Mouse (Mus musculus) liver, embryonic 13.5 days (tissue): ENCODE measurements around the gene Mamstr. TPM values are rescaled to one million over a fixed set of nuclear protein-coding genes. Genes with fewer than 3 reads are reported as not detected.

Experiments used
- ATAC-seq: fragments of 200-750 bp; cut with Nextera tagmentation; 2 replicates; pipeline ENCODE4 v1.8.0; 2017; ENCODE audit warnings: low read depth, mild to moderate bottlenecking, moderate number of reproducible peaks, moderate library complexity
- DNase-seq: peaks from one replicate; pipeline ENCODE4 v3.0.0; 2022
- H3K27ac ChIP-seq: fragments of 300-500 bp; sonication (generic); 2 replicates; pipeline ENCODE4 v1.5.1; 2015; ENCODE audit warnings: moderate library complexity, mild to moderate bottlenecking, inconsistent platforms
- H3K27me3 ChIP-seq: fragments of 300-500 bp; sonication (generic); 2 replicates; pipeline ENCODE4 v1.6.1; 2015; ENCODE audit warnings: mild to moderate bottlenecking, inconsistent platforms
- H3K36me3 ChIP-seq: fragments of 300-500 bp; sonication (generic); 2 replicates; pipeline ENCODE4 v1.6.1; 2015; ENCODE audit warnings: mild to moderate bottlenecking, inconsistent platforms
- H3K4me1 ChIP-seq: fragments of 300-500 bp; sonication (generic); replicated peaks from 2 replicates; pipeline ENCODE4 v1.6.1; 2015; ENCODE audit warnings: inconsistent platforms
- H3K4me2 ChIP-seq: fragments of 300-500 bp; sonication (generic); 2 replicates; pipeline ENCODE4 v1.6.1; 2015; ENCODE audit warnings: inconsistent platforms, mild to moderate bottlenecking, moderate library complexity
- H3K4me3 ChIP-seq: fragments of 300-500 bp; sonication (generic); replicated peaks from 2 replicates; pipeline ENCODE4 v1.5.1; 2015; ENCODE audit warnings: mild to moderate bottlenecking, inconsistent platforms
- H3K9ac ChIP-seq: fragments of 300-500 bp; sonication (generic); 2 replicates; pipeline ENCODE4 v1.6.1; 2015; ENCODE audit warnings: mild to moderate bottlenecking, inconsistent platforms
- H3K9me3 ChIP-seq: fragments of 300-500 bp; sonication (generic); replicated peaks from 2 replicates; pipeline ENCODE4 v1.6.1; 2016; ENCODE audit warnings: inconsistent platforms
- WGBS: fragments of 180-500 bp; shearing (Covaris S2); methylation state at CpG from one replicate; pipeline ENCODE4 v1.1.7; 2015; ENCODE audit not compliant: insufficient replicate concordance; 5-methylcytosine and 5-hydroxymethylcytosine counted together
- polyA plus RNA-seq: library from polyadenylated mRNA; unstranded; fragments of >200 nt; fragmentation: Nextera tagmentation; extraction: Ambion mirVana; gene quantifications from 2 replicates; pipeline ENCODE4 v1.2.1, GENCODE M21; 2015

Gene Mamstr
- polyA plus RNA-seq, 1 experiment from 2014 or later: 0.46 TPM

DNA sequence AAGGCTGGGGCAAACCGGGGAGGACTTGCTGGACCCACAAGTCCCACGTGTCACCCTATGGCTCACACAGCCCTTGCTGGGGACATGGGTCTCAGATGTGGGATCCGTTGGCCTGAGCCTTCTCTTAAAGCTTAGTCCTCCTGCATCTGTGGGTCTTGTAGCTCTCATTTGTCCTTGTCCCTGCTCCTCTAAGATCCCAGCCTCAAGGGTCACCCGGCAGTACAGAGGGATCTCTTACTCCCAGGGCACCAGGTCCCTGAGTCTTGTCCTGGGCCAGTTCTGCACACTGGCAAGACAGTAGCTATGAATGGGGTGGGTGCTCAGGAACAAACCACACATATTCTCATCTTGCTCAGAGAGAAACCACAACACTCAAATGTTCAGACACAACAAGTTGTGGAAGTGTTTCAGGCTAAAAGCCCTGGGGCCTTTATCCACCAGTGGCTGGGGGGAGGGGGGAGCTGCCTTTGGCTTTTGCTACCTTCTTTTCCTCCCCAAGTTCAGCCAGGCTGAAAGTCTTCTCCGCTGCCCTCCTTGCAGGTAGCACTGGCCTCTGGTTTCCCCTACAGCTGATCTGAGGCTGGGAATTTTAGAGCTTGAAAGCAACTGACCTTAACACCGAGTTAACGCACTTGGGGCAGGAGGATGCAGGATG is 43.7 kb downstream of the Mamstr start, which contains the start of gene Ntn5:
TSS of gene Ntn5 (plus strand) at position 627 of the 655 bp plus-strand sequence.
- H3K27me3 ChIP-seq: peaks cover 5% of the 10 kb centered on the region; the same call in 1 of the 2 replicates
- WGBS: 66% methylated on average over 7 of the region's 7 CpGs
- H3K4me3 ChIP-seq: no peak within 1 kb of the TSS
- ATAC-seq (no peak), DNase-seq (no peak)
- no peak within 1 kb of the TSS for H3K4me2 ChIP-seq
- peaks cover 22% of the 10 kb centered on the region for H3K4me1 ChIP-seq
- H3K9me3 ChIP-seq: no peaks in the 10 kb centered on the region
- H3K9ac ChIP-seq: no peak within 1 kb of the TSS
- H3K27ac ChIP-seq: no peak within 1 kb of the TSS
- H3K36me3 ChIP-seq: no peaks in the 10 kb centered on the region

DNA sequence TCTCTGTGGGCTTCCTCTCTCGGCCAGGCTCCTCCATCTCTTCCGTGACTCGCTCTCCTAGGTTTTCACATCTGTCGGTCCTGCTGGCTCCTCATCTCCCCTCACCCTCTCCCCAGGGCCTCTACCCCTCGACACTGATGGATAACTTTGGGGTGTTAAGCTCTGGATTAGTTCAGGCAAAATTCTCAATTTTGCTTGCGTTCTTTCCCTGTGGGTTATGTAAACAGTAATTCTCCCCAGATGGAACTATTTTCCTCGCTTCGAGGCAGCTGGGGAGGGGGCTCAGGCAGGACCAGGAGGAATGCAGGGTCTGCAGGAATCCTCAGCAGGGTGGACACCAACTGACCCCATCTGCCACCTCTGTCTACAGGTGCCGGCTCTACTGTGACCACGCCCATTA is 46.0 kb downstream of the Mamstr start:
- Histone ChIP-seq H3K4me2 (no peak overlapping the region), H3K4me1 (peaks cover 31% of the 10 kb centered on the region), H3K27ac (no peak overlapping the region), H3K9ac (no peak overlapping the region), H3K9me3 (no peaks in the 10 kb centered on the region), H3K4me3 (no peak overlapping the region), H3K27me3 (peaks cover 5% of the 10 kb centered on the region; the same call in 1 of the 2 replicates), H3K36me3 (no peaks in the 10 kb centered on the region)
- no peak for DNase-seq
- no peak for ATAC-seq
- 51% methylated on average over 10 of the region's 10 CpGs for WGBS

DNA sequence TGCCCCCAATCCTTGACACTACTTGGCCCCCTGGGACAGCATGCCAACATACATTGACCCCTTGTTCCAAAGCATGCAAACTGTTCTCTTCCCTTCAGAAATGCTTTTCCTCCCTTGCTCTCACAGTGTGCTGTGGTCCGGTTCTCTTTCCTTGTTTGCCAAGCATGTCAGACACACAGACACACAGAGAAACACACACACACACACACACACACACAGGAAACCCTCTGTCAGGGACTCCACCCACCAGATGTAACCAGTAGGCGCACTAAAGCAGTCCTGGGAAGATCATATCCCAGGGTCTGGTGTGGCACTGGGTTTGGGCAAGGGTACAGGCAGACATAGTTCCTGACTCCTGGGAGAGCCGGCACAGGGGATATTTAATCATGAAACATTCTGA is 47.1 kb downstream of the Mamstr start:
- WGBS: 58% methylated on average over 3 of the region's 3 CpGs
- peaks cover 5% of the 10 kb centered on the region; the same call in 1 of the 2 replicates for H3K27me3 ChIP-seq
- peaks cover 21% of the 10 kb centered on the region for H3K4me1 ChIP-seq
- ATAC-seq: no peak
- no peaks in the 10 kb centered on the region for H3K36me3 ChIP-seq
- H3K27ac ChIP-seq: no peak overlapping the region
- H3K4me3 ChIP-seq: no peak overlapping the region
- no peaks in the 10 kb centered on the region for H3K9me3 ChIP-seq
- H3K9ac ChIP-seq: no peak overlapping the region
- DNase-seq: no peak
- H3K4me2 ChIP-seq: no peak overlapping the region

DNA sequence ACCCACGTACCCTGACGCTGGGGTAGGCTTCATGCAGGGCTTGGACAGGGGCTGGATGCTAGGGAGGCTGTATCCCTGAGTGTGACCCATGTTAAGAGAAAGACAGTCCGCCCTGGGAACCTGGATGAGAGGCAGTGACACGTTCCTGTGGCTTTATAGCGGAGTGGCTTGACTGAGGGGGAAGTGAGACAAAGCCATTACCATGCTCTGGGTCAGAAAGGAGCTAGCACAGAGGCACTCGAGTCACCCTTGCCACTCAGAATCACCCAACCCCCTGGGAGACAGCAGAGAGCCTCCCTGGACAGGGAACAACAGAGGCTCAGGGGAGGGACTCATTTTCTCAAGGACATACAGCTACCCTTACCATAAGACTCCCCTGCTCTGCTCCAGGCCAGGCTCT is 49.3 kb downstream of the Mamstr start:
- ATAC-seq: no peak
- 39% methylated on average over 6 of the region's 6 CpGs for WGBS

DNA sequence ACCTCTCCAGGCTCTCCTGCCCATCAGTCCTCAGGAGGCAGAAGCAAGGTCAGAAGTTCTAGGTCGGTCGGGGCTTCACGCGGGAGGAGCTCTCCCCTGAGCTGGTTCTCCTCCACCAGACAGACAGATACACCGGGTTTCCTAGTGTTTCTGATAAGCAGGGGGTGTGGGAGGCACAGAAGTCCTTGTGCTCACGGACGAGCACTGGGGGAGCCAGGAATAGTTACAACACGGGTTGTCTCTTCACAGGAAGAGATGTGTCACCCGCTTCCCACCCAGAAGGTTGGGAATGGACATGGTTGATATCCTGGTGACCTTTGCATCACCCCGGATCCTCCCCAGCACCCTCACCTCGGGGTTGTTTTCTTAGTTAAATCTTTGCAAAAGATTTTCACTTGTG is 50.0 kb downstream of the Mamstr start:
- Histone ChIP-seq H3K9ac (no peak overlapping the region), H3K4me1 (0 out of 2 replicates have a peak, but pooled peaks cover 13% of the 10 kb centered on the region), H3K4me2 (no peak overlapping the region), H3K27me3 (no peaks in the 10 kb centered on the region; the same call in 1 of the 2 replicates), H3K27ac (no peak overlapping the region), H3K36me3 (no peaks in the 10 kb centered on the region), H3K9me3 (no peaks in the 10 kb centered on the region), H3K4me3 (no peak overlapping the region)
- DNase-seq (no peak), ATAC-seq (no peak)
- WGBS: 36% methylated on average over 11 of the region's 11 CpGs

More for the DNA sequence above, 49.3 kb downstream of the Mamstr start:
- Histone ChIP-seq H3K27ac (no peak overlapping the region), H3K4me2 (no peak overlapping the region), H3K27me3 (no peaks in the 10 kb centered on the region; the same call in 1 of the 2 replicates), H3K4me1 (0 out of 2 replicates have a peak, but pooled peaks cover 13% of the 10 kb centered on the region), H3K9ac (no peak overlapping the region), H3K36me3 (no peaks in the 10 kb centered on the region), H3K9me3 (no peaks in the 10 kb centered on the region), H3K4me3 (no peak overlapping the region)
- DNase-seq: no peak

DNA sequence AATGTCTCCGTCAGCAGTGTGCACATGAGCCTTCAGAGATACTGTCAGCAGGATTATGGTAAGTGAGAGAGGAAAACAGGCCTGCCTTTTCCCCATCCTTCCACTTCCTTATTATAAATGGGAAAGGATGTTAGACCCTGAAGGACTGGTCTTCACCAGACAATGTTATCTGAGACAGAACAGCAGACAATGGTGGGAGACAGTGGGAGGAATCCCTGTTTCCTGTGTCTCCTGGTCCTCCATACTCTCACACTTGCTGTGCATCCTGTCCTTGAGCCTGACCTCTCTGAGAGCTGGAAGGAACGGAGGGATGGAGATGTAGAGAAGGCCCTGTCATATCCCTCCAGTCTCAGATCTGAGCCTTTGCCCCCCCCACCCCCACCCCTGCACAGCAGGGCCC is 52.6 kb downstream of the Mamstr start:
- ATAC-seq (no peak), DNase-seq (no peak)
- Histone ChIP-seq H3K4me1 (0 out of 2 replicates have a peak, but pooled peaks cover 10% of the 10 kb centered on the region), H3K27me3 (no peaks in the 10 kb centered on the region), H3K36me3 (no peaks in the 10 kb centered on the region), H3K4me3 (no peak overlapping the region), H3K9ac (no peak overlapping the region), H3K9me3 (no peaks in the 10 kb centered on the region), H3K27ac (no peak overlapping the region), H3K4me2 (no peak overlapping the region)
- 78% methylated on average over 2 of the region's 2 CpGs for WGBS

DNA sequence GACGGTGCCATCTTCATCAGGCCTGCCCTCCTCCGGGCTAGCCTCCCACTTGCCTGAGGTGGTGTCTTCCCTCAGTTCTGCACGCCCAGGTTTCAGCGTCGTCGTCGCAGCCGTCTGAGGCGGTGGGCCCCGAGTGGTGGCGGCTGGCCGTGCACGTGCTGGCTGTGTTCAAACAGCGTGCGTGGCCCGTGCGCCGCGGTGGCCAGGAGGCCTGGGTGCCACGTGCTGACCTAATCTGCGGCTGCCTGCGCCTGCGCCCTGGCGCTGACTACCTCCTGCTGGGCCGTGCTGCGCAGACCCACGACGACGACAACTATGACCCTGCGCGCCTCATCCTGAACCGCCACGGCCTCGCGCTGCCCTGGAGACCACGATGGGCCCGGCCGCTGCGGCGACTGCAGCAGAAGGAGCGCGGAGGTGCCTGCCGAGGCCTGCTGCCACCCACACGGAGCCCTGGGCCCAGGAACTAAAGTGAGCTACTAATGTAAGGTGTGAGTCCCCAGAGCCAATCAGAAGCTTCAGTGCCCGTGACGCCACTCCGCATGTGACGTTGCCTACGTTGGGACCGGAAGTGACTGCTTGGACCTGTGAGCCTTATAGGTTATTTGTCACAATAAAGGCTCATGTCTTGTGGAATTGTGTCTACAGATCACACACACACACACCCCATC is 54.3 kb downstream of the Mamstr start, which contains the start of gene Sec1:
TSS of gene Sec1 (minus strand) at position 482 of the 671 bp plus-strand sequence.
- Histone ChIP-seq H3K4me3 (no peak within 1 kb of the TSS), H3K27me3 (peaks cover 13% of the 10 kb centered on the region), H3K4me1 (0 out of 2 replicates have a peak, but pooled peaks cover 10% of the 10 kb centered on the region), H3K9me3 (no peaks in the 10 kb centered on the region), H3K36me3 (no peaks in the 10 kb centered on the region), H3K4me2 (no peak within 1 kb of the TSS), H3K27ac (no peak within 1 kb of the TSS), H3K9ac (no peak within 1 kb of the TSS)
- DNase-seq: no peak
- WGBS: 83% methylated on average over 50 of the region's 50 CpGs
- no peak for ATAC-seq

DNA sequence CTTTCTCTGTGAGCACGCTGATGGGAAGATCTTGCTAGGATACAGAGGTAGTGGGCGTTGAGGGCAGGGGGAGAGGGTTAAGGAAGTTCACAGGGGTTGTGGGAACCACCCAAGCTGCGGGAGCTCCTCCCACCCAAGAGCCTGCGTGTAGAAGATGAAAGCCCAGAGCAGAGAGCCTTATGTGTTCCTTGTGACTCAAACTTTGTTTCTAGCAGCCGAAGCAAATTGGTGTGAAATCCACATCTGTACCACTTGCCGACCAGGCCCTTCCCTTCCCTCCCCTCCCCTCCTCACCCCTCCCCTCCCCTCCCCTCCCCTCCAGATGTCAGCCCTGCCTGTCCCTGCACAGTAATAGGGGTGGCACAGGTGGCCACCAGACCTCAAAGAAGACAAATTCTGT is 55.3 kb downstream of the Mamstr start:
- peaks cover 24% of the 10 kb centered on the region for H3K27me3 ChIP-seq
- no peak for ATAC-seq
- H3K36me3 ChIP-seq: no peaks in the 10 kb centered on the region
- no peak overlapping the region for H3K27ac ChIP-seq
- no peak overlapping the region for H3K9ac ChIP-seq
- no peaks in the 10 kb centered on the region for H3K9me3 ChIP-seq
- H3K4me2 ChIP-seq: no peak overlapping the region
- 31% methylated on average over 6 of the region's 6 CpGs for WGBS
- no peak for DNase-seq
- H3K4me3 ChIP-seq: no peak overlapping the region
- peaks cover 4% of the 10 kb centered on the region for H3K4me1 ChIP-seq

Other genes with a start within 250 kb of the Mamstr start
- 108 and 129 TPM in 2 replicates for gene Snrnp70, start 244.2 kb upstream of the Mamstr start, polyA plus RNA-seq
- not detected in 2 replicates for gene Kcna7, start 234.3 kb upstream of the Mamstr start, polyA plus RNA-seq
- gene Ntf5, start 226.3 kb upstream of the Mamstr start, polyA plus RNA-seq: 0.35 and 0.37 TPM in 2 replicates
- gene Lhb, start 219.2 kb upstream of the Mamstr start, polyA plus RNA-seq: not detected in 2 replicates
- gene Gys1, start 205.1 kb upstream of the Mamstr start, polyA plus RNA-seq: 4.1 and 5.1 TPM in 2 replicates
- 111 and 119 TPM in 2 replicates for gene Ruvbl2, start 201.9 kb upstream of the Mamstr start, polyA plus RNA-seq
- gene Ftl1, start 180.1 kb upstream of the Mamstr start, polyA plus RNA-seq: 7,621 and 8,262 TPM in 2 replicates
- 104 and 106 TPM in 2 replicates for gene Bax, start 173.1 kb upstream of the Mamstr start, polyA plus RNA-seq
- 0.80 and 0.87 TPM in 2 replicates for gene Tulp2, start 158.1 kb upstream of the Mamstr start, polyA plus RNA-seq
- not detected in 2 replicates for gene Gm45808, start 153.2 kb upstream of the Mamstr start, polyA plus RNA-seq
- gene Dhdh, start 151.2 kb upstream of the Mamstr start, polyA plus RNA-seq: 2.0 and 2.2 TPM in 2 replicates
- gene Nucb1, start 129.6 kb upstream of the Mamstr start, polyA plus RNA-seq: 110 and 127 TPM in 2 replicates
- 180 and 197 TPM in 2 replicates for gene Ppp1r15a, start 113.7 kb upstream of the Mamstr start, polyA plus RNA-seq
- 0.43 and 0.52 TPM in 2 replicates for gene Plekha4, start 113.6 kb upstream of the Mamstr start, polyA plus RNA-seq
- 1.3 and 1.9 TPM in 2 replicates for gene Hsd17b14, start 85.1 kb upstream of the Mamstr start, polyA plus RNA-seq
- gene Bcat2, start 69.8 kb upstream of the Mamstr start, polyA plus RNA-seq: 44.1 and 45.4 TPM in 2 replicates
- gene Fgf21, start 24.5 kb upstream of the Mamstr start, polyA plus RNA-seq: not detected in 2 replicates
- gene Fut1, start 22.7 kb upstream of the Mamstr start, polyA plus RNA-seq: not detected in 2 replicates
- 0.10 TPM in 1 of 2 replicates, not detected in the other for gene Izumo1, start 18.2 kb upstream of the Mamstr start, polyA plus RNA-seq
- 2.4 and 2.5 TPM in 2 replicates for gene Rasip1, start 12.5 kb upstream of the Mamstr start, polyA plus RNA-seq
- 0.05 and 0.06 TPM in 2 replicates for gene Fut2, start 26.4 kb downstream of the Mamstr start, polyA plus RNA-seq
- gene Ntn5, start 44.0 kb downstream of the Mamstr start, polyA plus RNA-seq: not detected in 2 replicates
- gene Sec1, start 54.4 kb downstream of the Mamstr start, polyA plus RNA-seq: 0.07 TPM in 1 of 2 replicates, not detected in the other
- gene Car11, start 59.9 kb downstream of the Mamstr start, polyA plus RNA-seq: 0.34 and 0.44 TPM in 2 replicates
- 0.43 and 0.64 TPM in 2 replicates for gene Dbp, start 65.1 kb downstream of the Mamstr start, polyA plus RNA-seq
- gene Rpl18, start 75.5 kb downstream of the Mamstr start, polyA plus RNA-seq: 761 and 840 TPM in 2 replicates
- gene Sphk2, start 78.0 kb downstream of the Mamstr start, polyA plus RNA-seq: 11.4 and 11.7 TPM in 2 replicates
- gene Fam83e, start 81.2 kb downstream of the Mamstr start, polyA plus RNA-seq: 0.37 and 0.47 TPM in 2 replicates
- gene Spaca4, start 85.8 kb downstream of the Mamstr start, polyA plus RNA-seq: not detected in 2 replicates
- gene Lmtk3, start 143.8 kb downstream of the Mamstr start, polyA plus RNA-seq: not detected in 2 replicates
- 0.45 and 0.68 TPM in 2 replicates for gene Sult2b1, start 144.7 kb downstream of the Mamstr start, polyA plus RNA-seq
- 36.1 and 36.6 TPM in 2 replicates for gene Cyth2, start 174.6 kb downstream of the Mamstr start, polyA plus RNA-seq
- gene Kcnj14, start 184.8 kb downstream of the Mamstr start, polyA plus RNA-seq: 0.12 and 0.23 TPM in 2 replicates
- 48.4 and 49.2 TPM in 2 replicates for gene Grwd1, start 191.0 kb downstream of the Mamstr start, polyA plus RNA-seq
- gene Kdelr1, start 232.8 kb downstream of the Mamstr start, polyA plus RNA-seq: 22.9 and 23.8 TPM in 2 replicates
- 0.07 TPM in 2 replicates for gene Grin2d, start 238.4 kb downstream of the Mamstr start, polyA plus RNA-seq